Mouse (Mus musculus) left cerebral cortex, postnatal 4 days (tissue): ENCODE data around the gene Fdxr. TPM values are rescaled to one million over a fixed set of nuclear protein-coding genes. Genes with fewer than 3 reads are reported as not detected.

Experiments used
- DNase-seq: peaks from one replicate; pipeline ENCODE4 v3.0.0-alpha.2; 2022
- intact Hi-C: fragments of 180-260 bp; cut with DNase I; formaldehyde crosslinking; loops from one replicate; pipeline ENCODE4 v1.15.1; 2025
- total RNA-seq, 2 experiments: library from RNA; stranded (reverse); gene quantifications; 2 replicates each; pipeline ENCODE4 v1.2.3; 2021

Gene Fdxr
- total RNA-seq, 2 experiments from 2014 or later, result 24.4 to 25.8 TPM

DNA sequence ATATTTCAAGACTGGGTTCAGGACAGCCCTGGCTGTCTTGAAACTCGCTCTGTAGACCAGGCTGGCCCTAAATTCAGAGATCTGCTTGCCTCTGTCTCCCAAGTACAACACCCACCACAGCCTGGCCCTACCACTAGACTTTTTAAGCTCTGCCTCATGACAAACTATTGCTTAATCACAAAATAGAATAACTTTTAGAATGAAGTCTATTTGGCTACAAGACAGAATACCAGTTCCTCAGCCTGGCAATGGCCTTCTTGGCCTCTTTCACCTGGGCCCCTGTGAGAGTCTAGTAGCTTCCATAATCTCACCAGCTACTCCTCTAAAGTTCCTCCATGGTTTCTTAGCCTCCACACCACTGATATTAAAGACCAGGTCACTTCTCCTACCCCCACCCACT, 13.5 kb upstream of the Fdxr start:
- intact Hi-C loops, result no loop called here

DNA sequence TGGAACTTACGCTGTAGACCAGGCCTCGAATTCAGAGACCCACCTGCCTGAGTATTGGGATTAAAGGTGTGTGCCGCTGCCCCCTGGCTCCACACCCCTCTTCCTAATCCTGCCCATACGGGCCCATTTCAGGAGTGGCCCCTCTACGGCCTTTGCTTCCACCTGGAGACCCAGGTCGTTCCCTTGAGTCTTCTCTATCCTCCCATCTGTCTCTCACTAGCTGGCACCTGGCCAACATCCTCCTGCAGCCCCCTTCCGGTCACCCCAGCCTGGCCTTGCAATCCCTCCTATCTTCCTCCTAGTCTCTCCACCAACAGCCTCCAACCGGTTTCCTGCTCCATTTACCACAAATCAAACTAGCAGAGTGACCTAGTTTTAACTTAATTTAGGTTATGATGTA, 13.0 kb upstream of the Fdxr start:
- intact Hi-C loops, result no loop called here

More for the DNA sequence above, 13.5 kb upstream of the Fdxr start:
- DNase-seq, result no peak

DNA sequence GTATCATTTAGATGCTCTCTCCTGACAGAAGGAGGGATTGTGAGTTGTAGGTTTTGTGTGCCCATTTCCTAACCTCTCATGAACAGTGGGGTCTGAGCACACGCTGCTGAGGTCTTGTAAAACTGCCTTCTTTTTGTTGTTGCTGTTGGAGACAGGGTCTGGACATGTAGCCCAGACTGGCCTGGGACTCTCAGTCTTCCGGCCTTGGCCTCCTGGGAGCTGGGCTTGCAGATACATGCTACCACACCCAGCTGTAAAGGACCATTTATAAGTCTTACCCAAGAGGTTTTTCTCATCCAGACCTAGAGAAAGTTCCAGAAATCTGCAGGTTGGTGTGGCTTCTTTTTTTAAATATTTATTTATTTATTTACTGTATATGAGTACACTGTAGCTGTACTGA, 11.5 kb upstream of the Fdxr start:
- no peak for DNase-seq
- intact Hi-C loops, result no loop called here

More for the DNA sequence above, 13.0 kb upstream of the Fdxr start:
- no peak for DNase-seq

GRCm38 (mm10) chr11:115287386-115287785, 10.5 kb upstream of the Fdxr start:
- intact Hi-C loops, result no loop called here

DNA sequence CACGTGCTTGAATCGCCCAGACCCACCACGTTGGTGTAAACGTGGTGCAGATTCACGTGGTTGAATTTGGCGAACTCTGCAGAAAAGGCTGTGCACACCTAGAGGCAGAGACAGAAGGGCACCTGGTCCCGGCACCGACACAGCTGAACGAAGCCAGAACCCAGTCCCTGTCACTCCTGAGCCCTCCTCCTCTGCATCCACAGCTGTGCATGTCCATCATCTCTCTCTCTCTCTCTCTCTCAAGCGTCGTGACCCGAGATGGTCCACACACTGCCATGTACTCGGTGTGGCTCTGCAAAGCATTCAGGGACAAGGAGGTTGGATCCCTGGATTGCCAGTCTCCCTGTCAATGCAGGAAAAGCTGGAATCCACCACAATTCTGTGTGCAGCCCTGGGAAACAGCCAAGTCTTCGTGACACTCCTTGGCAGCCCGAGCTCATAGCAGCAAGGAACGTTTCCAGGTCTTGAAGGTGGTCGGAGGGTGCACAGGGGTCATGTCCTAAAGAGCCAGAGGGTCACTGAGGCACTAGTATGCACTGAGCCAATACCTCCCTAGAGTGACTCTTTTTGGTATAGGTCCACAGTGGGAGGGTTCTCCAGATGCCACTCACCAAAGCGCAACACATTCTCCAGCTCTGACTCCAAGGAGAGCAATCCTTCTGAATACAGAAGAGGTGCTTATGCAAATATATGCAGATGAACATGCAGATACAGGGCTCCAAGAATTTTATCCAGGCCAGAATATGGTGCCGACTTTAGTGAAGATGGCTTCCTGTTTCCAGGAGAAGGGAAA, 9.5 kb upstream of the Fdxr start:
- intact Hi-C loops, result no loop called here
- no peak for DNase-seq

More at GRCm38 (mm10) chr11:115287386-115287785, 10.5 kb upstream of the Fdxr start:
- DNase-seq, result no peak

DNA sequence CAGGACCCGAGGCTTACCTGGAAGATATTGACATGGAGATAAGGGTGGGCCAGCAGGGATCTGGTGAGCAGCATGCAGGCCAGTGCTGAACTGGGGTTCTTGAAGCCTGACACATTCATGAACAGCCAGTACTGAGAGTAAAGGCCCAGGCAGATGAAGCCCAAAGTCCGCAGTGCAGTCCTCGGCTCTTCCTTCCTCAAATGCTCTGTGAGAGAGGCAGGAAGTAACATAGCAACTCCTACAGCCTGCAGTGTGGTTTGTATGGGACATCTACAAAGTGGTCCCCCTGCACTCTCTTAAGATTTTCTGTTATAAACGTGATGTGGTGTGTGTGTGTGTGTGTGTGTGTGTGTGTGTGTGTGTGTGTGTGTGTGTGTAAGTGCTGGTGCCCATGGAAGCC, 8.4 kb upstream of the Fdxr start:
- intact Hi-C loops, result no loop called here
- DNase-seq, result no peak

- no peak for DNase-seq
- intact Hi-C loops, result no loop called here
Measured at GRCm38 (mm10) chr11:115283891-115284620, 7.2 kb upstream of the Fdxr start.

- no peak for DNase-seq
- intact Hi-C loops, result no loop called here
Measured at GRCm38 (mm10) chr11:115283486-115283765, 6.6 kb upstream of the Fdxr start.

DNA sequence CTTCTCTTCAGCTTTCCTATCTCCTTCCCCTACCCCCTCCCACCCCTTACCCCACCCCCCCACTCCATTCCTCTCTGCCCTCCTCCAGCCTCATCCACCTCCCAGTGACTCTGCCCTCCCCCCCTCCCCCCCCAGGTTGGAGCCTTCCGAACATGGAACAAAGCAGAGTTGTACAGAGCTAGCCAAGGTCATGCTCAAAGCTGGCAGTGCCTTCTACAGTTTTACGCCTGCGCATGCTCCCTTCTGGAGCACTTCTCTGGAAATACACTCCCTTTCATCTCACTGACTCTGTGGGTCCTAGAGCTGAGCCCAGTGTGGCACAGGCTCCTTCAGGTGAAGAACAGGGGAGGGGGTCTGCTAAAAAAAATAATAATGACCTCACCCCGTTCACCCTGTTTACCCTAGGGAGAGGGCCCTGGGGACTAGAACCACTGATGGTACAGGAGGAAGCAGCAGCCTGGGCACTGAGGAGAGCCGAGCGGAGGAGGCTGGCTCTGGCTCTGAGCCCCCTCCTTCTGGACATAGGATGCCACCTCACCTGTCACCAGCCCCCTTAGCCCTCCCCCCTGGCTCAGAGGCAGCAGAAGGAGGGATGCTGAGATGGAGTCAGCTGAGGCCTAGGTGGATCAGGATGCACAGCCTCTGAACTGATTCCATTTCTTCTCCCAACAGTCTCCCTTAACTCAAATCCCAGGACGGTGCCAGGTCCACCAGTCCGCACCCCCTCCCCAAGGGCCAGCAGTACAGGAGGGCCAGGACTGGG, 6.1 kb upstream of the Fdxr start:
- no peak for DNase-seq
- intact Hi-C loops, result no loop called here

DNA sequence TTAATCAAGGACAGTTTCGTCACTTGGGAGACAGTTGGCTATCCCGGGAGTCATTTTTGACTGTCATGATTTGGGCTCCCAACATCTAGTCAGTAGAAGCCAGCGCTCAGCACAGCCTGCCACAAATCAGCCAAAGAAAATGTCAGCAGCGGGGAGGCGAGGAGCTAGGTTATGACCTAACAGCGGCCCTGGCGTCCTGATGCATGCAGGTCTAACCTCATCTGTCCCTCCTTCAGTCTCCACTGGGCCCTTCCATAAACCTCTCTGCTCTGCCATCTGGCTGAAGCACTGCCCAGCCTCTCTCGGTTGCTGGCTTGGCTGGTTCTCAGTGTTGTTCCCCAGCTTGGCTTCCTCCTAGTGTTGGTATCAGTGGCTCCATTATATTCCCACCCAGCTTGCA, 5.4 kb upstream of the Fdxr start:
- intact Hi-C loops, result no loop called here
- peak; percentile 43 for DNase-seq

DNA sequence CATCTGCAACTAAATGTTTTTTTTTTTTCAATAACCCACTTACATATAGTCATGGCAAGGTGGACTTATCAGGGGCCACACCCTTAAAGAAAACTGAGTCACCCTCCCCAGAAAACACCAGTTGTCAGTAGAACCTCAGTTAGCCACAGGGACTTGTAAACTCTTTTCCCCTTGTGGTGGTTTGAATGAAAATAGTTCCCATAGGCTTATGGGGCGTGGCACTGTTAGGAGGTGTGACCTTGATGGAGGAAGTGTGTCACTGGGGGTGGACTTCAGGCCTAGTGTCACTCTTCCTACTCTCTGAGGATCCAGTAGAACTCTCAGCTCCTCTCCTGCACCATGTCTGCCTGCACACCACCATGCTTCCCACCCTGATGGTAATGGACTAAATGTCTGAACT, 2.9 kb upstream of the Fdxr start:
- intact Hi-C loops, result no loop called here
- DNase-seq, result no peak

DNA sequence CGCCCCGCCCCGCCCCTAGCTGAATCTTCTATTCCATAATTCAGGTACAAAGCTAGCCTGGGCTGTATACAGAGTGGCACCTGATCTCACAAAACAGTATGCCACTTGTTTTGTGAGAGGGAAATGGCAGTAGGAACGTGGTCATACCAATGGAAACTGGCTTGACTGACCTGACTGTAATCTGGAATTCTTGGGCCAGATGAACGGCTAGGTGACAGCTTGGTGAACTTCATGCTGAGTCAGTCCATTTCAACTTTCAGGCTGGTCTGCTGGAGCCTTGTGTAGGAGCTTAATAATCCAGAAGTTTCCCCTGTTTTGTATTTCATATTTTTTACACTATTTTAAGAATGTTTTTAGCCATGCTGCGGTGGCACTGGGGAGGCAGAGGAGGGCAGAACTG, 1.3 kb upstream of the Fdxr start:
- no peak for DNase-seq
- intact Hi-C loops, result no loop called here

DNA sequence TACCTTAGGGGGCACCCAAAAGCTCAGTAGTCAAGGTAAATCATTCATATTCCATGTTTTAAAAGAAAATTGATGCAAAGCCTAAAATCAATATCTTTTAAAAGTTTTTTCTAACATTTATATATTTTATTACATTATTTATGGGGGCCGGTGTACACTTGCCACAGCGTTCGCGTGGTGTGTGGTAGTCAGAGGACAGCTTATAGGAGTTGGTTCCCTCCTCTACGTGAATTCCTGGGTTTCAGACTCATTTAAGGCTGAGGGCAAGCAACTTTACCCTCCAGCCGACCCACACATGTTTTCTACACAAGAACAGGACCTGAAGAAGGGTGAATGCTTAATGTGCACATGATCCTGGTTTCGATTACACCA, 740 bp upstream of the Fdxr start:
- no peak for DNase-seq
- intact Hi-C loops, result no loop called here

DNA sequence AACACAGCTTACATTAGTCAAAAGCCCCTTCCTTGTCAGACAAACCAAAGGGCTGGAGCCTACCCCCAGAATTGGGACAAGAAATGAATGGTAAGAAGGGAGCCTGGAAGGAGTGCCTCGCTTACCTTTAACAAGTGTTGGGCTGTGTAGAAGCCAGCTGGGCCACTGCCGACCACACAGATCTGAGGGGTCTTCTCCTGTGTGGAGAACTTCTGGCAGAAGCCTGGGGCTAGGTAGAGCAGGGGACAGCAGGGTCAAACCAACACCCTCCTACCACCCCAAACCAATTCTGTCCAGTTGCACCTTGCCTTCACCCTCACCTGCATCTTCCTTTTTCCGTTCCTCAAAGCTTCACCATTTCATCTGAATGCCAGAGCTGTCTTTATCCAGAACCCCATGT, 896 bp downstream of the Fdxr start:
- no peak for DNase-seq
- intact Hi-C loops, result no loop called here

- intact Hi-C loops, result no loop called here
- DNase-seq, result no peak
Measured at GRCm38 (mm10) chr11:115275509-115275908, 1.3 kb downstream of the Fdxr start.

GRCm38 (mm10) chr11:115274771-115275170, 2.1 kb downstream of the Fdxr start:
- DNase-seq, result no peak

DNA sequence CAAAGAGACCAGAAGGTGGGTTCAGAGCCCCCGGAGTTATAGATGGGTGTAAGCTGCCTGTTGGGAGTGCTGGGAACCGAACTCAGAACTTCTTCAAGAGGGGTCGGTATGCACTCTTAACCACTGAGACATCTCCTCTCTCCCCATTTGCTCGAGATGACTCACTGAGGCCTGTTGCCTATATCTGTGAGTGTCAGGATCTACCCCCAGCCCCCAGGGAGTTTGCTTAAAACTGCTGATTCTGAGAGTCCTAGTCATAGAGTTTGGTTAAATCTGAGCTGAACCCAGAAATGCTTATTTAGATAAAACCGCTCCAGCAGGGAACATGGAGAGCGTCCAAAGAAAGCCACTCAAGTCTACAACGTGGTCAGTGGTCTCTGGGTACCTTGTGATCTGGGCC, 2.7 kb downstream of the Fdxr start:
- DNase-seq, result no peak
- intact Hi-C loops, result loop anchor here (5.0 kb wide), 1 partner anchor 72 kb away; no protein-coding TSS in a partner anchor

More at GRCm38 (mm10) chr11:115274771-115275170, 2.1 kb downstream of the Fdxr start:
- intact Hi-C loops, result loop anchor here (5.0 kb wide), 1 partner anchor 72 kb away; no protein-coding TSS in a partner anchor

DNA sequence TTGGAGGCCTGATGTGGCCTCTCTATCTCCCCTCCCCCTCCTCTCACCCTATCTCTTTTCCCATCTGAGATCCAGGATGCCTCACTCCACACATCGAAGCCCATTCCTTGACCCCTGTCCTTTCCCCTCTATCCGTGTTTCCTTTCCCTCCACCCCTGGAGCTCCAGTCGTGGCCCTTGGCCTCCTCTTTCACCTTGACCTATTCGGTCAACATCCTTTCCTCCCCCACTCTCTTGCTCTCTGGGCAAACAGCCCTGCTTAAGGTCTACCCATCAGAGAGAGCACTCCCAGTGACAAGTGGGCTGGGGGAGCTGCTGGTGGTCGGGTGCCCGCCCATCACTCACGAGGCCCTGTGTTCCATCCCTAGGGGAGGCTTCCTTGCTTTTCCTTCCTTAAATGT, 3.1 kb downstream of the Fdxr start:
- DNase-seq, result no peak
- intact Hi-C loops, result loop anchor here (5.0 kb wide), 1 partner anchor 71 kb away; no protein-coding TSS in a partner anchor

DNA sequence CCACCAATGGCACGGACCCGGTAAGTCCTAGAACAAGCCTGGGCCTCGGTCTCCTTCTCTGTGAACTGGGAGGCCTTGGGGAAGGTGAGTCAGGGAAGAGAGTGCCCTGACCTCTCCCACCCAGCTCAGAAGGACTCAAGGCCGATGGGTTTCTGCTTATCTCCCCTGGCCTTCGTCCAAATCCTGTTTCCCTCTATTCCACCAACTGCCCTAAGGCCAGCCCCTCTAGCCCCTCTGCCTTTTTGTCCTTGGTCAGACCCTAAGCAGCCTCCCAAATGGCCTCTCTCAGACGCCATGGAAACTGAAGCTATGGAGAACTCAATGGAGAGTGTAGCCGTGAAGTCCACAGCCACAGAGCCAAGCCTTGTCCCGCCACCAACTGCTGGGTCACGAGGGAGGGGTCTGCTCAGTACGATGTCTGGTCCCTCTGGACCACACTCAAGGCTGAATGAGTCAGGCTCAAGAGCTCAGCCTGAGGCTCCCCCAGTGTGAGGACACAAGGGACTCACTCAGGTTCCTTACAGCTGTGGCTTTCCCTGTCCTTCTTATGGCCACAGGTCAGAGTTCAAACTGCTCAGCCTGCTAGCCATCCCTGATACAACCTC, 3.9 kb downstream of the Fdxr start:
- intact Hi-C loops, result loop anchor here (5.0 kb wide), 1 partner anchor 71 kb away; no protein-coding TSS in a partner anchor
- DNase-seq, result no peak

DNA sequence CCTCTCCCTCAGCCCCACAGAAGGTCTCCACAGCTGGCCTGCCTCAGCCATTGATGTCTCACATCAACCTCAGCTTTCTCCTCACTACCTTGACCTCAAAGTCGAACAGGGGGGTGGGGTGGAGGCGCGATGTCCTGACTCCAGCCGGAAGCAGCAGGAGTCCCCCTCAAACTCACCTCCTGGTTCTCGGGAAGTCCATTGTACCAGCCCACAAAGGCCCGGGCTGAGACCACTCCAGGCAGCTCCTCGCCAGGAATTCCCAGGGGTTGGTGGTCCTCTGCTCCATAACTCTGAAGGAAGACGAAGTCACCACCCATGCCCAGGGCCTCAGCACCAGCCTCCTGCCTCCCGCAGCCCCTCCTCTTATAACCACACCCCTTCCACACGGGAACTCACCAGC, 5.4 kb downstream of the Fdxr start:
- DNase-seq, result no peak
- intact Hi-C loops, result loop anchor here (5.0 kb wide), 1 partner anchor 69 kb away; no protein-coding TSS in a partner anchor

GRCm38 (mm10) chr11:115271052-115271451, 5.8 kb downstream of the Fdxr start:
- intact Hi-C loops, result loop anchor here (5.0 kb wide), 1 partner anchor 69 kb away; no protein-coding TSS in a partner anchor
- DNase-seq, result no peak
